Mouse (Mus musculus) heart, embryonic 12.5 days (tissue): Measurements from ENCODE around the gene Gm20388. TPM values are rescaled to one million over a fixed set of nuclear protein-coding genes. Genes with fewer than 3 reads are reported as not detected.

Experiments
- ATAC-seq: fragments of 200-750 bp; cut with Nextera tagmentation; 2 replicates; pipeline ENCODE4 v1.8.0; 2017; ENCODE audit warnings: moderate TSS enrichment, moderate library complexity; ENCODE audit not compliant: insufficient number of reproducible peaks, low FRiP score
- H3K27ac ChIP-seq: fragments of 300-500 bp; sonication (generic); 2 replicates; pipeline ENCODE4 v1.5.1; 2016; ENCODE audit warnings: mild to moderate bottlenecking, moderate library complexity; ENCODE audit not compliant: poor library complexity, severe bottlenecking
- H3K27me3 ChIP-seq: fragments of 300-500 bp; sonication (generic); replicated peaks from 2 replicates; pipeline ENCODE4 v1.6.1; 2016; ENCODE audit warnings: mild to moderate bottlenecking, moderate library complexity
- H3K36me3 ChIP-seq: fragments of 300-500 bp; sonication (generic); 2 replicates; pipeline ENCODE4 v1.6.1; 2016; ENCODE audit warnings: mild to moderate bottlenecking, moderate library complexity
- H3K4me1 ChIP-seq: fragments of 300-500 bp; sonication (generic); replicated peaks from 2 replicates; pipeline ENCODE4 v1.6.1; 2016; ENCODE audit warnings: mild to moderate bottlenecking
- H3K4me2 ChIP-seq: fragments of 300-500 bp; sonication (generic); 2 replicates; pipeline ENCODE4 v1.6.1; 2016; ENCODE audit warnings: mild to moderate bottlenecking, moderate library complexity
- H3K4me3 ChIP-seq: fragments of 300-500 bp; sonication (generic); 2 replicates; pipeline ENCODE4 v1.5.1; 2016; ENCODE audit warnings: mild to moderate bottlenecking
- H3K9ac ChIP-seq: fragments of 300-500 bp; sonication (generic); 2 replicates; pipeline ENCODE4 v1.6.1; 2016; ENCODE audit warnings: mild to moderate bottlenecking, moderate library complexity
- H3K9me3 ChIP-seq: fragments of 300-500 bp; sonication (generic); replicated peaks from 2 replicates; pipeline ENCODE4 v1.6.1; 2016; ENCODE audit warnings: mild to moderate bottlenecking, moderate library complexity
- WGBS: fragments of 180-500 bp; shearing (Covaris S2); methylation state at CpG from one replicate; pipeline ENCODE4 v1.1.7; 2016; 5-methylcytosine and 5-hydroxymethylcytosine counted together
- polyA plus RNA-seq: library from polyadenylated mRNA; unstranded; fragments of >200 nt; fragmentation: Nextera tagmentation; extraction: Ambion mirVana; gene quantifications from 2 replicates; pipeline ENCODE4 v1.2.1, GENCODE M21; 2016

Gm20388 gene
- polyA plus RNA-seq, 1 experiment from 2014 or later, result not detected

- Histone ChIP-seq H3K36me3 (no peaks in the 10 kb centered on the region), H3K4me2 (no peak overlapping the region), H3K27ac (no peak overlapping the region), H3K4me3 (no peak overlapping the region), H3K9me3 (0 out of 2 replicates have a peak, but pooled peaks cover 3% of the 10 kb centered on the region), H3K27me3 (peaks cover 20% of the 10 kb centered on the region), H3K9ac (no peak overlapping the region), H3K4me1 (peaks cover 25% of the 10 kb centered on the region)
- 36% methylated on average over 5 of the region's 5 CpGs for WGBS
- no peak for ATAC-seq
Observed at GRCm38 (mm10) chr8:120630031-120630430, 719.4 kb downstream of the Gm20388 start.

- Histone ChIP-seq H3K36me3 (no peaks in the 10 kb centered on the region), H3K4me2 (no peak overlapping the region), H3K27me3 (peaks cover 26% of the 10 kb centered on the region), H3K9ac (no peak overlapping the region), H3K9me3 (0 out of 2 replicates have a peak, but pooled peaks cover 3% of the 10 kb centered on the region), H3K4me1 (peaks cover 25% of the 10 kb centered on the region), H3K27ac (no peak overlapping the region), H3K4me3 (no peak overlapping the region)
- 34% methylated on average over 6 of the region's 6 CpGs for WGBS
- ATAC-seq, result no peak
Observed at GRCm38 (mm10) chr8:120630848-120631247, 720.2 kb downstream of the Gm20388 start.

- H3K9ac ChIP-seq, result no peak overlapping the region
- no peaks in the 10 kb centered on the region for H3K36me3 ChIP-seq
- no peak overlapping the region for H3K4me3 ChIP-seq
- H3K27ac ChIP-seq, result no peak overlapping the region
- peaks cover 25% of the 10 kb centered on the region for H3K4me1 ChIP-seq
- no peak overlapping the region for H3K4me2 ChIP-seq
- H3K27me3 ChIP-seq, result peaks cover 32% of the 10 kb centered on the region
- ATAC-seq, result no peak
- 75% methylated on average over 21 of the region's 21 CpGs for WGBS
- 0 out of 2 replicates have a peak, but pooled peaks cover 3% of the 10 kb centered on the region for H3K9me3 ChIP-seq
Observed at GRCm38 (mm10) chr8:120631441-120632375, 721.1 kb downstream of the Gm20388 start.

GRCm38 (mm10) chr8:120632969-120633664 is 722.5 kb downstream of the Gm20388 start:
- Histone ChIP-seq H3K27ac (no peak overlapping the region), H3K36me3 (no peaks in the 10 kb centered on the region), H3K4me2 (peak overlapping the region; percentile 96), H3K4me3 (peak overlapping the region; percentile 60), H3K9me3 (0 out of 2 replicates have a peak, but pooled peaks cover 3% of the 10 kb centered on the region), H3K27me3 (peaks cover 34% of the 10 kb centered on the region), H3K4me1 (peaks cover 25% of the 10 kb centered on the region), H3K9ac (peak overlapping the region; percentile 75)
- 30% methylated on average over 17 of the region's 17 CpGs for WGBS
- no peak for ATAC-seq

- Histone ChIP-seq H3K4me3 (peak overlapping the region; percentile 60), H3K9me3 (0 out of 2 replicates have a peak, but pooled peaks cover 3% of the 10 kb centered on the region), H3K36me3 (no peaks in the 10 kb centered on the region), H3K27ac (no peak overlapping the region), H3K9ac (peak overlapping the region; percentile 75), H3K4me2 (peak overlapping the region; percentile 96), H3K4me1 (peaks cover 25% of the 10 kb centered on the region), H3K27me3 (peaks cover 34% of the 10 kb centered on the region)
- under 1% methylated on average over 44 of the region's 44 CpGs for WGBS
- peak; percentile 30 for ATAC-seq
Observed at GRCm38 (mm10) chr8:120633665-120634271, 723.1 kb downstream of the Gm20388 start.

- H3K9me3 ChIP-seq, result 0 out of 2 replicates have a peak, but pooled peaks cover 3% of the 10 kb centered on the region
- peaks cover 34% of the 10 kb centered on the region for H3K27me3 ChIP-seq
- H3K36me3 ChIP-seq, result no peaks in the 10 kb centered on the region
- ATAC-seq, result peak; percentile 65
- peaks cover 25% of the 10 kb centered on the region for H3K4me1 ChIP-seq
- under 1% methylated on average over 42 of the region's 42 CpGs for WGBS
- H3K4me3 ChIP-seq, result peak overlapping the region; percentile 60
- H3K27ac ChIP-seq, result no peak overlapping the region
- H3K9ac ChIP-seq, result peak overlapping the region; percentile 75
- H3K4me2 ChIP-seq, result peak overlapping the region; percentile 96
Observed at GRCm38 (mm10) chr8:120634329-120634839, 723.7 kb downstream of the Gm20388 start.

GRCm38 (mm10) chr8:120641245-120641644 is 730.6 kb downstream of the Gm20388 start:
- peaks cover 4% of the 10 kb centered on the region; the same call in 1 of the 2 replicates for H3K27me3 ChIP-seq
- no peaks in the 10 kb centered on the region for H3K9me3 ChIP-seq
- peak; percentile 55; the same call in 1 of the 2 replicates for ATAC-seq
- H3K4me2 ChIP-seq, result 0 out of 2 replicates have a peak overlapping the region, but pooled peaks have one; percentile 25
- peaks cover 6% of the 10 kb centered on the region; the same call in 1 of the 2 replicates for H3K4me1 ChIP-seq
- H3K9ac ChIP-seq, result no peak overlapping the region
- 18% methylated on average over 8 of the region's 8 CpGs for whole genome bisulfite sequencing
- no peak overlapping the region for H3K4me3 ChIP-seq
- no peaks in the 10 kb centered on the region for H3K36me3 ChIP-seq
- peak overlapping the region; percentile 41; the same call in 1 of the 2 replicates for H3K27ac ChIP-seq

GRCm38 (mm10) chr8:120642031-120642662 is 731.5 kb downstream of the Gm20388 start:
- 74% methylated on average over 10 of the region's 10 CpGs for WGBS
- Histone ChIP-seq H3K4me2 (no peak overlapping the region), H3K36me3 (no peaks in the 10 kb centered on the region), H3K9ac (no peak overlapping the region), H3K4me1 (peaks cover 6% of the 10 kb centered on the region; the same call in 1 of the 2 replicates), H3K4me3 (no peak overlapping the region), H3K9me3 (no peaks in the 10 kb centered on the region), H3K27ac (no peak overlapping the region), H3K27me3 (0 out of 2 replicates have a peak, but pooled peaks cover 2% of the 10 kb centered on the region)
- no peak for ATAC-seq

- 72% methylated on average over 7 of the region's 7 CpGs for WGBS
- Histone ChIP-seq H3K36me3 (no peaks in the 10 kb centered on the region), H3K4me3 (no peak overlapping the region), H3K27ac (no peak overlapping the region), H3K9ac (no peak overlapping the region), H3K9me3 (no peaks in the 10 kb centered on the region), H3K4me2 (no peak overlapping the region), H3K4me1 (peaks cover 6% of the 10 kb centered on the region; the same call in 1 of the 2 replicates), H3K27me3 (no peaks in the 10 kb centered on the region)
- no peak for ATAC-seq
Observed at GRCm38 (mm10) chr8:120644663-120645062, 734.0 kb downstream of the Gm20388 start.

GRCm38 (mm10) chr8:120647532-120647931 is 736.9 kb downstream of the Gm20388 start, which contains the start of gene 1190005I06Rik:
Gene 1190005I06Rik, minus strand, starts transcription at chr8:120647632.
- Histone ChIP-seq H3K9ac (no peak within 1 kb of the TSS; the same call in 1 of the 2 replicates), H3K4me2 (no peak within 1 kb of the TSS), H3K4me3 (no peak within 1 kb of the TSS), H3K27ac (no peak within 1 kb of the TSS), H3K4me1 (no peaks in the 10 kb centered on the region), H3K36me3 (no peaks in the 10 kb centered on the region), H3K9me3 (no peaks in the 10 kb centered on the region), H3K27me3 (no peaks in the 10 kb centered on the region)
- ATAC-seq, result no peak
- WGBS, result 57% methylated on average over 7 of the region's 7 CpGs
